Mouse (Mus musculus) spleen, adult 2 months (tissue): ENCODE measurements at regions not wholly inside any gene's neighbourhood (a gene's known extent, or its start where the extent isn't known, plus 50 kb on each side); places are given as distances from the start of the nearest gene placed in this dataset.

Source experiments
- CTCF ChIP-seq: fragments of 200-500 bp; IDR thresholded peaks from 2 replicates; pipeline ENCODE4 v1.5.1; 2011; ENCODE audit warnings: mild to moderate bottlenecking, inconsistent platforms; ENCODE audit not compliant: insufficient read depth, insufficient read length, insufficient replicate concordance; ENCODE audit errors: extremely low read depth
- POLR2A ChIP-seq: fragments of 200-500 bp; IDR thresholded peaks from 2 replicates; pipeline ENCODE4 v1.6.1; 2011; ENCODE audit warnings: low read depth, low read length, inconsistent platforms

GRCm38 (mm10) chr13:16299756-16300155 lies 288.1 kb downstream of the Inhba start:
- TF ChIP-seq CTCF: no peak
- TF ChIP-seq POLR2A: no peak
